Mouse (Mus musculus): ENCODE measurements around the gene Casc3. TPM values are rescaled to one million over a fixed set of nuclear protein-coding genes. Genes with fewer than 3 reads are reported as not detected.

Casc3 gene
- polyA plus RNA-seq, 1 experiment from 2014 or later = 42.8 TPM

DNA sequence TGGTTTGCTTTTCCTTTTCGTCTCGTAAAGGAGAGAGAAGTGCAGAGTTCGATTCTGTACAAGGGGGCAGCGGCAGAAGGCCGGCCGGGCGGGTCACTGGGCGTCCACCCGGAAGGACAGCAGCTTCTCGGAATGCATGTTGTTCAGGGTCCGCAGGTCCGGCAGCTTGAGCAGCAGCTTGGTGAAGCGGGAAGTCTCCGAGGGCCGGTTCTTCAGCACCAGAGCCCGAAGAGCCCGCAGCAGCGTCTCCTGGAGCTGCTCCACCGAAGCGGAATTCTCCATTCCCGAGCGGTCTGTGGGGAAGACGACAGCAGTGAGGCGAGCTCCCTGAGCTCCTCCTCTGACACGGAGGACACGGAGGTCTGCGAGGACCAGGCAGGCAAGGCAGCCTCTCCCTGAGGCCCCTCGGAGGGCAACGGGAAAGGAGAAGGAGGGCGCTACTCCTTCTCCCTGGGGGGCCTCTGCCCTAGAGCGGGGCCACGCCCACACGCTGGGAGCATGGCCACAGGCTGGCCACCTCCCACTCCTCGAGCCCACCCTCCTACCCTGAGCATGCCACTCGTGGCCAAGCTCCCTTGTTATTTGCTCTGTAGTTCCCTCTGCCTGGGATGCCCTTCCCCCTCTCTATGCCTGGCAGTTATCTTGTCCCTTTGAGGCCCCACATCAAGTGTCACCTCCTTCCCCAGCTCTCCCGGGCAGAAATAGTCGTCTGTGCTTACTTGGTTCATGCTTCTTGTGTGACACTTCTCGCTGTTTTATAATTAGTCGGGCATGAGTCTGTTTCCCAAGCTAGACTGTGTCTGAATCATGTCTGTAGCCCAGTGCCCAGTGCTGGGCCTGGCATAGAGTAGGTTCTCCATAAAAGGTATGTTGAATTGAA lies 36.3 kb upstream of the Casc3 start:
- WGBS = 12% methylated on average over 39 of the region's 39 CpGs
- Histone ChIP-seq H3K36me3 (ENCODE audit: insufficient read depth) (peaks cover 44% of the 10 kb centered on the region), H3K9me3 (ENCODE audit: low read depth, low read length) (no peaks in the 10 kb centered on the region), H3K27ac (ENCODE audit: low read depth) (peak overlapping the region; percentile 87), H3K4me1 (ENCODE audit: insufficient read depth) (peaks cover 52% of the 10 kb centered on the region), H3K4me3 (ENCODE audit: low read depth, low read length) (peak overlapping the region; percentile 29), H3K27me3 (ENCODE audit: insufficient read depth, low read length) (no peaks in the 10 kb centered on the region), H3K4me2 (peak overlapping the region; percentile 59), H3K9ac (peak overlapping the region; percentile 44)
- peak; percentile 28; the same call in 1 of the 2 replicates for ATAC-seq (ENCODE audit: insufficient read depth)
- TF ChIP-seq CTCF (IDR thresholded peaks at IDR 0.05; ENCODE audit: low read depth) = no peak
- peak; percentile 64 for DNase-seq

DNA sequence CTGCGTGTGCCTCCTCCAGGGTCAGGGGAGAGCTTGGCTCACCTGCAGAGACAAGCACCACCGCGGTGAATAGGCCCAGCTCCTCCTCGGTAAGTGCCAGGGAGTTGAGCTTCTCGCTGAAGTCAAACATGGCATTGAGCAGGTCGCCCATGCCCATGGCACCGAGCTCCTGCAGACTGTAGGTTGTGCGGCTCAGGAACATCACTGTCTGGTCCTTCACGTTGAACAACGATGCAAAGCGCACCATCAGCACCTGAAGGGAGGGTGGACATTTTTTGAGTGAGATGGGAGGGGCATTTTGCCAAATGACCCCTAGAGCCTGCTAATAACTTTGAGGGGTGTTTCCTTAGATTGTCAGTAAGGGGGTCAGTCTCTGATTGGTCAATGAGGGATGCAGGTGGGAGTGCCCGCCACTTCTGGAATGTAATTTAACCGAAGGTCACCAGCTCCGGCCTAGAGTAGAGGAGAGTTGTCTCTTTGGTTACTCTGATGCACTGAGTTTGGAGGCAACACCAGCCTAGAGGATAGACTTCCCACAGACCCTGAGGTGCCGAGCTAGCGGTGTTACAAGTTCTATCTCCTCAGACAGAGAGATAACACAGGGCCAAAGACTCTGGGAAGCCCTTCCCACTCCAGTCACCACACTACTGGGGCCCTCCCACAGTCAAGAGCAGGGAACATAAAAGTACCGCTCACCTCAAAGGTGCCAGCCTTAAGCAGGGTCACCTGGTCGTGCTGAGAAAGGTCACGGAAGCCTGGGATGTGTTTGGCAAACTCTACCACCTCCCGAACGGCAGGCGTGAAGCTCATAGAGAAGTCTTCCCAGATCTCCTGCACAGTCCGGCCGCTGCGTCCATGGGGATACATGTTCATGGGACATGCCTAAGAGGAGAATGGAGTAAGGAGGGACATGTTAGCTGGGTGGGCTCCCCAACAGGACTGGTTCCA lies 35.4 kb upstream of the Casc3 start:
- H3K4me3 ChIP-seq (ENCODE audit: low read depth, low read length) = peak overlapping the region; percentile 29; the same call in 1 of the 2 replicates
- 77% methylated on average over 25 of the region's 25 CpGs for WGBS
- peak overlapping the region; percentile 59 for H3K4me2 ChIP-seq
- peak overlapping the region; percentile 87 for H3K27ac ChIP-seq (ENCODE audit: low read depth)
- no peaks in the 10 kb centered on the region for H3K9me3 ChIP-seq (ENCODE audit: low read depth, low read length)
- peaks cover 57% of the 10 kb centered on the region for H3K4me1 ChIP-seq (ENCODE audit: insufficient read depth)
- ATAC-seq (ENCODE audit: insufficient read depth) (no peak), DNase-seq (no peak)
- H3K36me3 ChIP-seq (ENCODE audit: insufficient read depth) = peaks cover 35% of the 10 kb centered on the region
- no peak for TF ChIP-seq CTCF (IDR thresholded peaks at IDR 0.05; ENCODE audit: low read depth)
- H3K27me3 ChIP-seq (ENCODE audit: insufficient read depth, low read length) = no peaks in the 10 kb centered on the region
- no peak overlapping the region for H3K9ac ChIP-seq

- Histone ChIP-seq H3K9me3 (ENCODE audit: low read depth, low read length) (no peaks in the 10 kb centered on the region), H3K4me3 (ENCODE audit: low read depth, low read length) (no peak overlapping the region), H3K4me1 (ENCODE audit: insufficient read depth) (peaks cover 65% of the 10 kb centered on the region), H3K27me3 (ENCODE audit: insufficient read depth, low read length) (no peaks in the 10 kb centered on the region), H3K9ac (no peak overlapping the region), H3K4me2 (no peak overlapping the region), H3K36me3 (ENCODE audit: insufficient read depth) (peaks cover 24% of the 10 kb centered on the region), H3K27ac (ENCODE audit: low read depth) (no peak overlapping the region)
- ATAC-seq (ENCODE audit: insufficient read depth) = no peak
- no peak for DNase-seq
- no peak for TF ChIP-seq CTCF (IDR thresholded peaks at IDR 0.05; ENCODE audit: low read depth)
- 85% methylated on average over 26 of the region's 26 CpGs for WGBS
Measured at GRCm38 (mm10) chr11:98770096-98770975, 34.4 kb upstream of the Casc3 start.

GRCm38 (mm10) chr11:98771131-98771530 lies 33.6 kb upstream of the Casc3 start:
- H3K4me2 ChIP-seq = no peak overlapping the region
- no peaks in the 10 kb centered on the region for H3K9me3 ChIP-seq (ENCODE audit: low read depth, low read length)
- TF ChIP-seq CTCF (IDR thresholded peaks at IDR 0.05; ENCODE audit: low read depth) = no peak
- H3K27ac ChIP-seq (ENCODE audit: low read depth) = no peak overlapping the region
- peaks cover 22% of the 10 kb centered on the region for H3K36me3 ChIP-seq (ENCODE audit: insufficient read depth)
- no peak for ATAC-seq (ENCODE audit: insufficient read depth)
- H3K9ac ChIP-seq = no peak overlapping the region
- peaks cover 64% of the 10 kb centered on the region for H3K4me1 ChIP-seq (ENCODE audit: insufficient read depth)
- DNase-seq = no peak
- H3K27me3 ChIP-seq (ENCODE audit: insufficient read depth, low read length) = no peaks in the 10 kb centered on the region
- H3K4me3 ChIP-seq (ENCODE audit: low read depth, low read length) = no peak overlapping the region
- 84% methylated on average over 18 of the region's 18 CpGs for WGBS

DNA sequence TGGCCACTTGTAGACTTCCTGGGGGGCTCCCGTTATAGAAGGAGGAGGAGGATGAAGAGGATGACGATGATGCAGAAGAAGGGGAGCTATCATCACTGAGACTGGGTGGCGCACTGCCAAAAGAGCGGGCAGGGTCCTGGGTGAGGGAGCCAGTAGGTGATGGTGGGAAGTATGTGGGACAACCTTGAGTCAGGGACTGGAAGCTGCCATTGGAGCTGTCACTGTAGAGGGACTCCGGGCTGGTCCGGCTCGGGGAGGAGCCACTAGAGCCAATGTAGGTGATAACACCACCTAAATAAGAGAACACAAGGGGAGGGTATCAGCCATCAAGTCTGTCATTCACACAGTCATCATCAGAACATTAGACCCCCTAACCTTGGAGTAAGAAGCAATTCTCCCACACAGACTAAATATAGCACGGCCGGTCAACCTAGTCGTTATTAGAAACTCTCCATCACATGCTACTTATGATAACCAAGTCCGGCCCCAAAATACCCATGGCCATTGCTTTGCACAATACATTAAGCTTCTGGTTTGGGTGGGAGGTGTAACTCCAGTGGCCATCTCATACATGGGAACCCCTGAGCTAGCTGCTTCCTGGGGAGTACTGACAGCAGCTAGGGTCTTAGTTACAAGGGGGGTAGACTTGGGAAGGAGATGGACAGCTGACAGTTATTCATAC lies 32.7 kb upstream of the Casc3 start:
- Histone ChIP-seq H3K27ac (ENCODE audit: low read depth) (peak overlapping the region; percentile 63; the same call in 1 of the 2 replicates), H3K9me3 (ENCODE audit: low read depth, low read length) (no peaks in the 10 kb centered on the region), H3K9ac (no peak overlapping the region), H3K4me1 (ENCODE audit: insufficient read depth) (peaks cover 64% of the 10 kb centered on the region), H3K4me2 (peak overlapping the region; percentile 23; the same call in 1 of the 2 replicates), H3K4me3 (ENCODE audit: low read depth, low read length) (no peak overlapping the region), H3K27me3 (ENCODE audit: insufficient read depth, low read length) (no peaks in the 10 kb centered on the region), H3K36me3 (ENCODE audit: insufficient read depth) (peaks cover 22% of the 10 kb centered on the region)
- TF ChIP-seq CTCF (IDR thresholded peaks at IDR 0.05; ENCODE audit: low read depth) = no peak
- ATAC-seq (ENCODE audit: insufficient read depth) (no peak), DNase-seq (no peak)
- 77% methylated on average over 11 of the region's 11 CpGs for WGBS

Data from lung, embryonic 14.5 days (tissue).